Mouse (Mus musculus) embryonic facial prominence, embryonic 15.5 days (tissue): ENCODE results near the gene Numa1. TPM values are rescaled to one million over a fixed set of nuclear protein-coding genes. Genes with fewer than 3 reads are reported as not detected.

Experiments used
- ATAC-seq: fragments of 200-750 bp; cut with Nextera tagmentation; 2 replicates; pipeline ENCODE4 v1.8.0; 2017; ENCODE audit warnings: low read depth, moderate TSS enrichment; ENCODE audit not compliant: insufficient number of reproducible peaks, low FRiP score, low TSS enrichment
- H3K27ac ChIP-seq: fragments of 300-500 bp; sonication (generic); replicated peaks from 2 replicates; pipeline ENCODE4 v1.5.1; 2015; ENCODE audit warnings: mild to moderate bottlenecking, inconsistent platforms
- H3K27me3 ChIP-seq: fragments of 300-500 bp; sonication (generic); 2 replicates; pipeline ENCODE4 v1.6.1; 2015; ENCODE audit warnings: inconsistent platforms
- H3K36me3 ChIP-seq: fragments of 300-500 bp; sonication (generic); 2 replicates; pipeline ENCODE4 v1.6.1; 2015; ENCODE audit warnings: mild to moderate bottlenecking, inconsistent platforms
- H3K4me1 ChIP-seq: fragments of 300-500 bp; sonication (generic); 2 replicates; pipeline ENCODE4 v1.6.1; 2015; ENCODE audit warnings: inconsistent platforms
- H3K4me2 ChIP-seq: fragments of 300-500 bp; sonication (generic); replicated peaks from 2 replicates; pipeline ENCODE4 v1.6.1; 2015; ENCODE audit warnings: mild to moderate bottlenecking, inconsistent platforms
- H3K4me3 ChIP-seq: fragments of 300-500 bp; sonication (generic); replicated peaks from 2 replicates; pipeline ENCODE4 v1.5.1; 2015; ENCODE audit warnings: mild to moderate bottlenecking, inconsistent platforms
- H3K9ac ChIP-seq: fragments of 300-500 bp; sonication (generic); 2 replicates; pipeline ENCODE4 v1.6.1; 2015; ENCODE audit warnings: inconsistent platforms
- H3K9me3 ChIP-seq: fragments of 300-500 bp; sonication (generic); replicated peaks from 2 replicates; pipeline ENCODE4 v1.6.1; 2016; ENCODE audit warnings: inconsistent platforms
- WGBS: fragments of 180-500 bp; shearing (Covaris S2); methylation state at CpG from one replicate; pipeline ENCODE4 v1.1.7; 2015; 5-methylcytosine and 5-hydroxymethylcytosine counted together
- polyA plus RNA-seq: library from polyadenylated mRNA; unstranded; fragments of >200 nt; fragmentation: Nextera tagmentation; extraction: Ambion mirVana; gene quantifications from 2 replicates; pipeline ENCODE4 v1.2.1, GENCODE M21; 2015

Numa1 gene
- 72.8 and 73.7 TPM in 2 replicates for polyA plus RNA-seq

- no peaks in the 10 kb centered on the region for H3K9me3 ChIP-seq
- H3K27ac ChIP-seq = peak within 1 kb of the TSS; percentile 88
- ATAC-seq = peak; percentile 97
- peaks cover 20% of the 10 kb centered on the region; the same call in 1 of the 2 replicates for H3K4me1 ChIP-seq
- peak within 1 kb of the TSS; percentile 64 for H3K4me2 ChIP-seq
- H3K4me3 ChIP-seq = peak within 1 kb of the TSS; percentile 91
- no peaks in the 10 kb centered on the region for H3K36me3 ChIP-seq
- under 1% methylated on average over 40 of the region's 40 CpGs for WGBS
- H3K27me3 ChIP-seq = no peaks in the 10 kb centered on the region
- H3K9ac ChIP-seq = peak within 1 kb of the TSS; percentile 82
Observed at GRCm38 (mm10) chr7:101933751-101934240, at the start of gene Numa1, which contains the start of gene Lrrc51. Numa1 (plus strand) TSS chr7:101934111. Lrrc51 (minus strand) TSS chr7:101933895.

- Histone ChIP-seq H3K4me1 (no peaks in the 10 kb centered on the region), H3K4me2 (no peak overlapping the region), H3K27me3 (no peaks in the 10 kb centered on the region), H3K27ac (no peak overlapping the region), H3K9me3 (no peaks in the 10 kb centered on the region), H3K36me3 (no peaks in the 10 kb centered on the region), H3K4me3 (no peak overlapping the region), H3K9ac (no peak overlapping the region)
- no peak for ATAC-seq
- 89% methylated on average over 4 of the region's 4 CpGs for WGBS
Observed at GRCm38 (mm10) chr7:101884160-101884559, 49.8 kb upstream of the Numa1 start.

- ATAC-seq = no peak
- WGBS = 81% methylated on average over 6 of the region's 6 CpGs
Observed at GRCm38 (mm10) chr7:101886274-101886673, 47.6 kb upstream of the Numa1 start.

GRCm38 (mm10) chr7:101888460-101888859, 45.5 kb upstream of the Numa1 start:
- Histone ChIP-seq H3K9me3 (no peaks in the 10 kb centered on the region), H3K4me1 (no peaks in the 10 kb centered on the region), H3K4me3 (no peak overlapping the region)

More at GRCm38 (mm10) chr7:101886274-101886673, 47.6 kb upstream of the Numa1 start:
- Histone ChIP-seq H3K4me2 (no peak overlapping the region), H3K4me1 (no peaks in the 10 kb centered on the region), H3K9ac (no peak overlapping the region), H3K36me3 (no peaks in the 10 kb centered on the region), H3K27ac (no peak overlapping the region), H3K4me3 (no peak overlapping the region), H3K9me3 (no peaks in the 10 kb centered on the region), H3K27me3 (no peaks in the 10 kb centered on the region)

GRCm38 (mm10) chr7:101895695-101896094, 38.2 kb upstream of the Numa1 start:
- H3K36me3 ChIP-seq = 0 out of 2 replicates have a peak, but pooled peaks cover 7% of the 10 kb centered on the region
- peaks cover 12% of the 10 kb centered on the region for H3K4me1 ChIP-seq
- H3K4me3 ChIP-seq = peak overlapping the region; percentile 73
- H3K9ac ChIP-seq = 0 out of 2 replicates have a peak overlapping the region, but pooled peaks have one; percentile 35
- H3K4me2 ChIP-seq = peak overlapping the region; percentile 55
- H3K27me3 ChIP-seq = no peaks in the 10 kb centered on the region; the same call in 1 of the 2 replicates
- 40% methylated on average over 9 of the region's 9 CpGs for WGBS
- no peak for ATAC-seq
- H3K9me3 ChIP-seq = no peaks in the 10 kb centered on the region
- peak overlapping the region; percentile 95 for H3K27ac ChIP-seq

More at GRCm38 (mm10) chr7:101888460-101888859, 45.5 kb upstream of the Numa1 start:
- ATAC-seq = no peak
- Histone ChIP-seq H3K4me2 (no peak overlapping the region), H3K27ac (no peak overlapping the region), H3K27me3 (no peaks in the 10 kb centered on the region; the same call in 1 of the 2 replicates), H3K36me3 (no peaks in the 10 kb centered on the region), H3K9ac (no peak overlapping the region)
- 74% methylated on average over 4 of the region's 4 CpGs for WGBS

GRCm38 (mm10) chr7:101896104-101897066, 37.5 kb upstream of the Numa1 start:
- Histone ChIP-seq H3K4me1 (peaks cover 12% of the 10 kb centered on the region), H3K36me3 (peaks cover 7% of the 10 kb centered on the region; the same call in 1 of the 2 replicates), H3K4me2 (peak overlapping the region; percentile 55), H3K27ac (peak overlapping the region; percentile 95), H3K9ac (peak overlapping the region; percentile 39), H3K4me3 (peak overlapping the region; percentile 73), H3K9me3 (no peaks in the 10 kb centered on the region), H3K27me3 (no peaks in the 10 kb centered on the region; the same call in 1 of the 2 replicates)
- under 1% methylated on average over 57 of the region's 57 CpGs for WGBS
- ATAC-seq = peak; percentile 98

GRCm38 (mm10) chr7:101900331-101901097, 33.4 kb upstream of the Numa1 start:
- Histone ChIP-seq H3K27me3 (no peaks in the 10 kb centered on the region), H3K36me3 (peaks cover 7% of the 10 kb centered on the region; the same call in 1 of the 2 replicates), H3K4me2 (no peak overlapping the region), H3K4me1 (peaks cover 14% of the 10 kb centered on the region), H3K27ac (no peak overlapping the region), H3K9ac (no peak overlapping the region), H3K9me3 (no peaks in the 10 kb centered on the region), H3K4me3 (no peak overlapping the region)
- 84% methylated on average over 16 of the region's 16 CpGs for WGBS
- ATAC-seq = no peak

- ATAC-seq = no peak
- no peak overlapping the region for H3K4me3 ChIP-seq
- H3K9ac ChIP-seq = no peak overlapping the region
- H3K27ac ChIP-seq = no peak overlapping the region
- no peaks in the 10 kb centered on the region for H3K27me3 ChIP-seq
- 94% methylated on average over 10 of the region's 10 CpGs for WGBS
- peaks cover 7% of the 10 kb centered on the region; the same call in 1 of the 2 replicates for H3K36me3 ChIP-seq
- no peaks in the 10 kb centered on the region for H3K9me3 ChIP-seq
- H3K4me1 ChIP-seq = peaks cover 18% of the 10 kb centered on the region
- no peak overlapping the region for H3K4me2 ChIP-seq
Observed at GRCm38 (mm10) chr7:101901969-101902368, 31.9 kb upstream of the Numa1 start.

GRCm38 (mm10) chr7:101902846-101903245, 31.1 kb upstream of the Numa1 start:
- H3K27ac ChIP-seq = no peak overlapping the region
- ATAC-seq = no peak
- peaks cover 21% of the 10 kb centered on the region for H3K4me1 ChIP-seq
- H3K27me3 ChIP-seq = no peaks in the 10 kb centered on the region
- H3K4me2 ChIP-seq = no peak overlapping the region
- H3K9me3 ChIP-seq = no peaks in the 10 kb centered on the region
- H3K36me3 ChIP-seq = peaks cover 7% of the 10 kb centered on the region; the same call in 1 of the 2 replicates
- no peak overlapping the region for H3K9ac ChIP-seq
- no peak overlapping the region for H3K4me3 ChIP-seq

GRCm38 (mm10) chr7:101905561-101906286, 28.2 kb upstream of the Numa1 start, which contains the start of gene Lamtor1:
Lamtor1 (plus strand) TSS chr7:101905904.
- Histone ChIP-seq H3K4me2 (peak within 1 kb of the TSS; percentile 75), H3K27me3 (no peaks in the 10 kb centered on the region), H3K9ac (peak within 1 kb of the TSS; percentile 88), H3K36me3 (peaks cover 12% of the 10 kb centered on the region), H3K9me3 (no peaks in the 10 kb centered on the region), H3K4me3 (peak within 1 kb of the TSS; percentile 79), H3K4me1 (peaks cover 31% of the 10 kb centered on the region), H3K27ac (peak within 1 kb of the TSS; percentile 95)
- WGBS = under 1% methylated on average over 61 of the region's 61 CpGs
- peak; percentile 98 for ATAC-seq
